Mouse (Mus musculus): Measurements from ENCODE around the gene Gm12355. TPM values are rescaled to one million over a fixed set of nuclear protein-coding genes. Genes with fewer than 3 reads are reported as not detected.
A peak's percentile ranks its signal among the peaks of the same experiment; 100 is the strongest.

The Gm12355 gene
- polyA plus RNA-seq, 1 experiment from 2014 or later = 0.55 TPM

DNA sequence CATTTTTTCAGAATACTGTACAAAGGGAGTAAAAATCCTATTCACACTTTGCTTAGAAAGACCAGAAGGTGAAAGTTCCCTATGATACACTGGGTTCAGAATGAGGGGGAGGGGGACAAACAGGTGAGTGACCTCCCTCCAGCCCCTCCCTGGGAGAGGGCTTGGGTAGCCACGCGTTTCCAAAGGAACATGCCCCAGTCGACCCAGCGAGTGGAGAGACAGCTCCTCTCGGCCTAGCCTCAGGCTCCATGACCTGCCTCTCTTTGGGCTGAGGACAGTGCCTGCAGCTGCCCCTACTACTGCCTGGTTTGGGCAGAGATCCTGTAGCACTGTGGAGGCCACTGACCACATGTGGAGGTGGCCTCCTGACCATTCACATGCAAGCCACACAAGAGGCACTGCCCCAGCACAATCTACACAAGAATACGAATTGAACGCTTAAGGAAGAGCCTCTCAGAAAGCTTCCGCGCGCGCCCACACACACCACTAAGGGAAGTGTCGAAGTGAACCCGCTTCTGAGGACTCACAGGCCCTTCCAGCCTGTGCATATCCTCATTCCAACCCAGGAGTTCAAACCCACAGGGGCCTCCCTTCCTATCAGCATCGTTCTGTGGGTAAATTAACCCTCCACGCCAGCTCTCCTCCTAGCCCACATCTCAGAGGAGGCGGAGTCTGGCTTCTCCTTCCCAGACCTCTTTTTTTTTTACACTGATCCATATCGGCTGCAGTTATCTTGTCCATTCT, 44.0 kb downstream of the Gm12355 start:
- no peak for ATAC-seq (ENCODE audit: extremely low read depth, insufficient number of reproducible peaks, low FRiP score, low TSS enrichment)
- 48% methylated on average over 17 of the region's 17 CpGs for WGBS
- peak overlapping the region; percentile 18 for H3K4me3 ChIP-seq
- no peaks in the 10 kb centered on the region for H3K9me3 ChIP-seq
- peak overlapping the region; percentile 94 for H3K4me2 ChIP-seq
- H3K27me3 ChIP-seq (replicated peaks) = no peaks in the 10 kb centered on the region
- peak overlapping the region; percentile 62 for H3K9ac ChIP-seq
- peaks cover 69% of the 10 kb centered on the region for H3K4me1 ChIP-seq
- H3K36me3 ChIP-seq = peaks cover 41% of the 10 kb centered on the region
- peak overlapping the region; percentile 76 for H3K27ac ChIP-seq (replicated peaks)

GRCm38 (mm10) chr11:98580301-98581121, 45.0 kb downstream of the Gm12355 start:
- Histone ChIP-seq H3K4me1 (peaks cover 60% of the 10 kb centered on the region), H3K4me3 (peak overlapping the region; percentile 18), H3K9ac (peak overlapping the region; percentile 62), H3K27ac (replicated peaks) (peak overlapping the region; percentile 76), H3K4me2 (peak overlapping the region; percentile 94), H3K36me3 (peaks cover 41% of the 10 kb centered on the region), H3K9me3 (no peaks in the 10 kb centered on the region), H3K27me3 (replicated peaks) (no peaks in the 10 kb centered on the region)
- WGBS = 31% methylated on average over 16 of the region's 16 CpGs
- ATAC-seq (ENCODE audit: extremely low read depth, insufficient number of reproducible peaks, low FRiP score, low TSS enrichment) = no peak

DNA sequence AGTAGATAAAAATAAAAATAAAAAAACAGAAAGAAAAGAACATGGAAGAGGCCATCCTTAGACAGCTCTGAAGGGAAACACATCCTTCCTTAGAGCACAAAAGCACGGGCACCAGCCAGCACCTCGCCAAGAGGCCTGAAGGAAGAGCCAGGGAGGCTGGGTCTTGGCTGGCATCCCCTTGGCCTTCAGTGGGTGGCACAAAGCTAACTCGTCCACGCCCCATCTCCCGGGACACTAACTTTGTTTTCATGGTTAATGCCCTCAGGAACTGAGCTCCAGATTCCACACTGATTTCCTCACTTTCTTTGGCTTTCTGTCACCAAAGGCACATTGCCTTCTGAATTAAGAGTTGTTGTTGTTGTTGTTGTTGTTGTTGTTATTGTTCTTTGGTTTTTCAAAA, 47.7 kb downstream of the Gm12355 start:
- Histone ChIP-seq H3K9ac (no peak overlapping the region), H3K36me3 (peaks cover 25% of the 10 kb centered on the region)

More for the DNA sequence above, 47.7 kb downstream of the Gm12355 start:
- peaks cover 33% of the 10 kb centered on the region for H3K4me1 ChIP-seq
- no peaks in the 10 kb centered on the region for H3K9me3 ChIP-seq
- H3K27ac ChIP-seq (replicated peaks) = no peak overlapping the region
- H3K4me2 ChIP-seq = no peak overlapping the region
- H3K4me3 ChIP-seq = no peak overlapping the region
- WGBS = 82% methylated on average over 5 of the region's 5 CpGs
- no peak for ATAC-seq (ENCODE audit: extremely low read depth, insufficient number of reproducible peaks, low FRiP score, low TSS enrichment)
- H3K27me3 ChIP-seq (replicated peaks) = no peaks in the 10 kb centered on the region

Other genes with a start within 250 kb of the Gm12355 start
- gene Tcap, start 241.8 kb downstream of the Gm12355 start, polyA plus RNA-seq (2015; fragmentation: Nextera tagmentation; extraction: Ambion mirVana) = 159 and 184 TPM in 2 replicates
- gene Pnmt, start 239.2 kb downstream of the Gm12355 start, polyA plus RNA-seq (2015; fragmentation: Nextera tagmentation; extraction: Ambion mirVana) = 1.3 and 1.5 TPM in 2 replicates
- gene Pgap3, start 225.2 kb downstream of the Gm12355 start, polyA plus RNA-seq (2015; fragmentation: Nextera tagmentation; extraction: Ambion mirVana) = 19.0 and 19.1 TPM in 2 replicates
- 48.1 and 49.0 TPM in 2 replicates for gene Erbb2, start 213.2 kb downstream of the Gm12355 start, polyA plus RNA-seq (2015; fragmentation: Nextera tagmentation; extraction: Ambion mirVana)
- gene Mien1, start 186.7 kb downstream of the Gm12355 start, polyA plus RNA-seq (2015; fragmentation: Nextera tagmentation; extraction: Ambion mirVana) = 93.8 and 113 TPM in 2 replicates
- 2.2 and 2.9 TPM in 2 replicates for gene Grb7, start 179.3 kb downstream of the Gm12355 start, polyA plus RNA-seq (2015; fragmentation: Nextera tagmentation; extraction: Ambion mirVana)
- 0.13 TPM in 1 of 2 replicates, not detected in the other for gene Ikzf3, start 79.6 kb downstream of the Gm12355 start, polyA plus RNA-seq (2015; fragmentation: Nextera tagmentation; extraction: Ambion mirVana)
- 0.15 and 0.34 TPM in 2 replicates for gene Zpbp2, start 74.6 kb downstream of the Gm12355 start, polyA plus RNA-seq (2015; fragmentation: Nextera tagmentation; extraction: Ambion mirVana)
- gene Ormdl3, start 38.3 kb downstream of the Gm12355 start, polyA plus RNA-seq (2015; fragmentation: Nextera tagmentation; extraction: Ambion mirVana) = 63.4 and 76.8 TPM in 2 replicates
- gene Lrrc3c, start 27.4 kb downstream of the Gm12355 start, polyA plus RNA-seq (2015; fragmentation: Nextera tagmentation; extraction: Ambion mirVana) = not detected in 2 replicates
- not detected in 2 replicates for gene Gsdma3, start 699 bp upstream of the Gm12355 start, polyA plus RNA-seq (2015; fragmentation: Nextera tagmentation; extraction: Ambion mirVana)
- not detected in 2 replicates for gene Gsdma2, start 21.1 kb upstream of the Gm12355 start, polyA plus RNA-seq (2015; fragmentation: Nextera tagmentation; extraction: Ambion mirVana)
- 0.12 TPM in 1 of 2 replicates, not detected in the other for gene Gsdma, start 38.7 kb upstream of the Gm12355 start, polyA plus RNA-seq (2015; fragmentation: Nextera tagmentation; extraction: Ambion mirVana)
- 165 and 167 TPM in 2 replicates for gene Psmd3, start 56.9 kb upstream of the Gm12355 start, polyA plus RNA-seq (2015; fragmentation: Nextera tagmentation; extraction: Ambion mirVana)
- not detected in 2 replicates for gene Csf3, start 75.6 kb upstream of the Gm12355 start, polyA plus RNA-seq (2015; fragmentation: Nextera tagmentation; extraction: Ambion mirVana)
- gene Med24, start 103.8 kb upstream of the Gm12355 start, polyA plus RNA-seq (2015; fragmentation: Nextera tagmentation; extraction: Ambion mirVana) = 35.1 and 37.4 TPM in 2 replicates
- gene Thra, start 115.0 kb upstream of the Gm12355 start, polyA plus RNA-seq (2015; fragmentation: Nextera tagmentation; extraction: Ambion mirVana) = 30.0 and 32.0 TPM in 2 replicates
- gene Nr1d1, start 149.7 kb upstream of the Gm12355 start, polyA plus RNA-seq (2015; fragmentation: Nextera tagmentation; extraction: Ambion mirVana) = 5.9 and 6.4 TPM in 2 replicates
- gene Msl1, start 169.9 kb upstream of the Gm12355 start, polyA plus RNA-seq (2015; fragmentation: Nextera tagmentation; extraction: Ambion mirVana) = 14.6 and 15.7 TPM in 2 replicates
- 22.3 and 23.1 TPM in 2 replicates for gene Casc3, start 179.2 kb upstream of the Gm12355 start, polyA plus RNA-seq (2015; fragmentation: Nextera tagmentation; extraction: Ambion mirVana)
- 0.64 and 0.98 TPM in 2 replicates for gene Rapgefl1, start 211.1 kb upstream of the Gm12355 start, polyA plus RNA-seq (2015; fragmentation: Nextera tagmentation; extraction: Ambion mirVana)
- 2.3 and 2.6 TPM in 2 replicates for gene Wipf2, start 238.0 kb upstream of the Gm12355 start, polyA plus RNA-seq (2015; fragmentation: Nextera tagmentation; extraction: Ambion mirVana)